Mouse (Mus musculus) limb, embryonic 11.5 days (tissue): Measurements from ENCODE around the gene Sptbn1. TPM values are rescaled to one million over a fixed set of nuclear protein-coding genes. Genes with fewer than 3 reads are reported as not detected.

Experiments used
- ATAC-seq: fragments of 200-750 bp; cut with Nextera tagmentation; 2 replicates; pipeline ENCODE4 v1.8.0; 2017; ENCODE audit warnings: low read depth; ENCODE audit not compliant: insufficient number of reproducible peaks, low FRiP score, low TSS enrichment
- DNase-seq: peaks from one replicate; pipeline ENCODE4 v3.0.0-alpha.2; 2015; ENCODE audit warnings: low spot score
- H3K27ac ChIP-seq: fragments of 300-500 bp; sonication (generic); replicated peaks from 2 replicates; pipeline ENCODE4 v1.5.1; 2014; ENCODE audit warnings: low read depth, mild to moderate bottlenecking, low read length
- H3K27me3 ChIP-seq: fragments of 300-500 bp; sonication (generic); 2 replicates; pipeline ENCODE4 v1.6.1; 2014; ENCODE audit warnings: mild to moderate bottlenecking, low read length, mixed read lengths; ENCODE audit not compliant: control insufficient read depth, insufficient read depth
- H3K36me3 ChIP-seq: fragments of 300-500 bp; sonication (generic); 2 replicates; pipeline ENCODE4 v1.6.1; 2014; ENCODE audit warnings: mild to moderate bottlenecking, low read length, moderate library complexity, mixed read lengths; ENCODE audit not compliant: control insufficient read depth, insufficient read depth
- H3K4me1 ChIP-seq: fragments of 300-500 bp; sonication (generic); 2 replicates; pipeline ENCODE4 v1.6.1; 2014; ENCODE audit warnings: low read length, mixed read lengths; ENCODE audit not compliant: control insufficient read depth, insufficient read depth
- H3K4me2 ChIP-seq: fragments of 300-500 bp; sonication (generic); 2 replicates; pipeline ENCODE4 v1.6.1; 2014; ENCODE audit warnings: low read depth, mild to moderate bottlenecking, moderate library complexity; ENCODE audit not compliant: severe bottlenecking
- H3K4me3 ChIP-seq: fragments of 300-500 bp; sonication (generic); 2 replicates; pipeline ENCODE4 v1.5.1; 2014; ENCODE audit warnings: low read depth, low read length
- H3K9ac ChIP-seq: fragments of 300-500 bp; sonication (generic); 2 replicates; pipeline ENCODE4 v1.6.1; 2014; ENCODE audit warnings: mild to moderate bottlenecking, low read length
- H3K9me3 ChIP-seq: fragments of 300-500 bp; sonication (generic); 2 replicates; pipeline ENCODE4 v1.6.1; 2016; ENCODE audit warnings: low read length; ENCODE audit not compliant: control insufficient read depth
- WGBS: fragments of 180-500 bp; shearing (Covaris S2); extraction: QIAGEN DNeasy Blood & Tissue Kit; methylation state at CpG from one replicate; pipeline ENCODE4 v1.1.7; 2014; 5-methylcytosine and 5-hydroxymethylcytosine counted together
- polyA plus RNA-seq: library from polyadenylated mRNA; unstranded; fragments of >200 nt; fragmentation: Nextera tagmentation; extraction: Ambion mirVana; gene quantifications from 2 replicates; pipeline ENCODE4 v1.2.1, GENCODE M21; 2014

Gene Sptbn1
- polyA plus RNA-seq, 1 experiment from 2014 or later, result 65.4 TPM

DNA sequence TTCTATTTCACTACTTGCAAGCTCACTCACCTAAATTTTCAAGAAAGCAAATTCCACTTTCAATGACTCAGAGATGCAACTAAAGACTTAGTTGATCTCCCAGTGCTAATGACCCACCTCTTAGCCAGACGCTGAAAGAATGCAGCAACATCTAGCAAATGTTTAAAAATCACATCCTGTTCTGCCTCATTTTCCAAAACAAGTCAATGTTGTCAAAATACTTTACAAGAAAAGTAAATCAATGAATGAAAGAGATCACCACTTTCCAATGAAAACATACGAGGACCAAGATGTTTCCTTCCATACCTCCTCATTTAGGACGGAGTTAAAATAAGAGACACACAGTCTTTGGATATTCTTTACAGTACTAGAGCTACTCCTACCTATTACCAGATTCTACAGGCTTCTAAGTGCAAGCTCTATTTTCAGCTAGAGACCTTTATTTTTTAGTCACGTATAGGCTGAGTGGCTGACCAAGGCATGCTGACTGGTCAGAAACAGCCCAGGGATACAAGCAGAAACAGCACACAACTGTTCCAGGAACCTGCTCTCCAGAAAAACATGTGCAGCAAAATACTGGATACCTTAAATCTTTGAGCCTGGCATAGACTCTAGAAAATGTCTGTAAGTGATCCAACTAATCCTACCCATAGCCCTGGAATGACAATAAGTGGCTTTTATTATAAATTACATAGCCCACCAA is 71.5 kb downstream of the Sptbn1 start:
- WGBS, result 62% methylated on average over 4 of the region's 4 CpGs
- H3K4me3 ChIP-seq, result no peak overlapping the region
- H3K36me3 ChIP-seq, result no peaks in the 10 kb centered on the region
- H3K9ac ChIP-seq, result no peak overlapping the region
- no peaks in the 10 kb centered on the region for H3K4me1 ChIP-seq
- DNase-seq (no peak), ATAC-seq (no peak)
- peak overlapping the region; percentile 80; the same call in 1 of the 2 replicates for H3K4me2 ChIP-seq
- no peak overlapping the region for H3K27ac ChIP-seq
- no peaks in the 10 kb centered on the region for H3K9me3 ChIP-seq
- no peaks in the 10 kb centered on the region for H3K27me3 ChIP-seq

DNA sequence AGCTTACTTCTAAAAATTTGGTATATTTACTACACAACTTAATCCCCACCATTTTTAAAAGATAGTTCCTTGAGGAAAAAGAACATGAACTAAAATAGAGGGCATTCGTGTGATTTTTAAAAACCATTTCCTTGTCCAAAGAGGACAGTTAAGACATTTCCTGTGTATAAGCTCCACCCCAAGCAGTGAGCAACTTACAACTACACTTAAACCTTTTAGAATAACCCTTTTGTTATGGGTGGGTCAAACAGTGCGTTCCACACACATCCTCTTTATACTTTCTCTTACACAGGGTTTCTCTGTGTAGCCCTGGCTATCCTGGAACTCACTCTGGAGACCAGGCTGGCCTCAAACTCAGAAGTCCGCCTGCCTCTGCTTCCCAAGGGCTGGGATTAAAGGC is 72.2 kb downstream of the Sptbn1 start:
- Histone ChIP-seq H3K27me3 (no peaks in the 10 kb centered on the region), H3K4me3 (no peak overlapping the region), H3K9ac (no peak overlapping the region), H3K9me3 (no peaks in the 10 kb centered on the region), H3K27ac (no peak overlapping the region), H3K4me2 (no peak overlapping the region), H3K4me1 (no peaks in the 10 kb centered on the region), H3K36me3 (no peaks in the 10 kb centered on the region)
- WGBS, result 80% methylated on average over 3 of the region's 3 CpGs
- ATAC-seq (no peak), DNase-seq (no peak)

- WGBS, result 61% methylated on average over 1 of the region's 1 CpGs
- Histone ChIP-seq H3K9ac (no peak overlapping the region), H3K36me3 (no peaks in the 10 kb centered on the region), H3K9me3 (no peaks in the 10 kb centered on the region), H3K27me3 (no peaks in the 10 kb centered on the region), H3K4me2 (no peak overlapping the region), H3K4me3 (no peak overlapping the region), H3K4me1 (no peaks in the 10 kb centered on the region), H3K27ac (no peak overlapping the region)
- DNase-seq (no peak), ATAC-seq (no peak)
Observed at GRCm38 (mm10) chr11:30194800-30195199, 73.2 kb downstream of the Sptbn1 start.

GRCm38 (mm10) chr11:30190959-30191358 is 77.0 kb downstream of the Sptbn1 start:
- no peaks in the 10 kb centered on the region for H3K36me3 ChIP-seq
- WGBS, result 94% methylated on average over 4 of the region's 4 CpGs
- H3K4me1 ChIP-seq, result no peaks in the 10 kb centered on the region
- no peak overlapping the region for H3K9ac ChIP-seq
- no peak overlapping the region for H3K4me3 ChIP-seq
- ATAC-seq (no peak), DNase-seq (no peak)
- no peak overlapping the region for H3K4me2 ChIP-seq
- H3K27ac ChIP-seq, result no peak overlapping the region
- no peaks in the 10 kb centered on the region for H3K27me3 ChIP-seq
- H3K9me3 ChIP-seq, result no peaks in the 10 kb centered on the region

DNA sequence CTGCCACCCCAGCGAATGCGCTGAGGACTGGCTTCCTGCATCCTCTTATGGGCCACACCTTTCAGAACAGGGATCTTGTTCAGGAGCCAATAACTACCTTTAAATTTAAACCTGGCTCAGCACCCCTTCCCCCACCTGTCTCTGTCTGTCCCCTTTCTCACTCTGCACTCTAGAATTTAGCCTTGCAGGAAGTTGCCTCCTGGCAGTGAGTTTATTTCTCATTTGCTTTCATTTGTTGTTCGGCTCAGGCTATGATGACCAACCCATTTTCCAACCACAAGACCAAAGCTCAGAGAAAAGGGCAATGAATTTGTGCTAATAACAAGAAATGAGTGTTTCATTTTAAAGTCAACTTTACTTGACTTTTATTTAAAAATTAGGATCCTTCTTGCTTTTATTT is 77.9 kb downstream of the Sptbn1 start:
- Histone ChIP-seq H3K9me3 (no peaks in the 10 kb centered on the region), H3K36me3 (no peaks in the 10 kb centered on the region), H3K27ac (no peak overlapping the region), H3K27me3 (no peaks in the 10 kb centered on the region), H3K4me2 (no peak overlapping the region), H3K9ac (no peak overlapping the region), H3K4me1 (no peaks in the 10 kb centered on the region), H3K4me3 (no peak overlapping the region)
- 91% methylated on average over 3 of the region's 3 CpGs for WGBS
- no peak for ATAC-seq
- no peak for DNase-seq

DNA sequence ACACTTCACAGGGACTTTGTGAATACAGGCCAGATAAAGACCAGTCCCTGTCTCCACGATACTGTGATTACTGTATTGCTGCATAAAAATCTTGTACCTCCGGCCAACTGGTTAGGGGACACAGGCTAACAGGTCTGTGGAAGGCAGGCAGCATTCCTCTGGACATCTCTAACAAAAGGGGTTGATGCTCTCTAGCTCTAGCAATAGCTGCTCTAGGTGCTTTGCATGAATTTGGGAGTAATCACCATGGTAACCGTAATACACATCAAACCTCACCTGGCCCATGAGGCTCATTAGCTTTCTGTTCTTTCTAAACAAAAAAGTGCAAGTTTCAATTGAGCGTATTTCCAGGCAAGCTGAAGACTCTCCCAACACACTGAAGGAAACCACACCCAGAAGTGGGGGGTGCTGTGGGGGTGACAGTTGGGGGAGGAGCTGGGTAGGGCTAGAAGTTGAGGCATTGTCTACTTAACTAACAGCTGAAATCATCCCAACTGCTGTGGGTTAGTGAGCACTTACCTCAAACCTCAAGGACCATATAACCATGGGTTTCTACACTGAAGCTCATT is 81.0 kb downstream of the Sptbn1 start:
- no peak overlapping the region for H3K4me2 ChIP-seq
- no peak overlapping the region for H3K4me3 ChIP-seq
- WGBS, result 90% methylated on average over 4 of the region's 4 CpGs
- no peaks in the 10 kb centered on the region for H3K27me3 ChIP-seq
- no peaks in the 10 kb centered on the region for H3K36me3 ChIP-seq
- no peaks in the 10 kb centered on the region for H3K9me3 ChIP-seq
- no peak overlapping the region for H3K9ac ChIP-seq
- no peaks in the 10 kb centered on the region for H3K4me1 ChIP-seq
- H3K27ac ChIP-seq, result no peak overlapping the region
- DNase-seq, result no peak
- no peak for ATAC-seq

GRCm38 (mm10) chr11:30184527-30184926 is 83.4 kb downstream of the Sptbn1 start:
- no peak overlapping the region for H3K9ac ChIP-seq
- H3K27me3 ChIP-seq, result no peaks in the 10 kb centered on the region
- H3K9me3 ChIP-seq, result no peaks in the 10 kb centered on the region
- DNase-seq, result no peak
- H3K4me1 ChIP-seq, result no peaks in the 10 kb centered on the region
- no peak overlapping the region for H3K4me2 ChIP-seq
- no peaks in the 10 kb centered on the region for H3K36me3 ChIP-seq
- no peak overlapping the region for H3K4me3 ChIP-seq
- no peak for ATAC-seq
- WGBS, result 82% methylated on average over 2 of the region's 2 CpGs
- no peak overlapping the region for H3K27ac ChIP-seq

- no peaks in the 10 kb centered on the region for H3K4me1 ChIP-seq
- no peak overlapping the region for H3K4me3 ChIP-seq
- H3K4me2 ChIP-seq, result no peak overlapping the region
- ATAC-seq, result no peak
- no peaks in the 10 kb centered on the region for H3K27me3 ChIP-seq
- 91% methylated on average over 8 of the region's 8 CpGs for WGBS
- no peak overlapping the region for H3K9ac ChIP-seq
- H3K27ac ChIP-seq, result no peak overlapping the region
- H3K9me3 ChIP-seq, result no peaks in the 10 kb centered on the region
- no peak for DNase-seq
- H3K36me3 ChIP-seq, result no peaks in the 10 kb centered on the region
Observed at GRCm38 (mm10) chr11:30182716-30183411, 85.1 kb downstream of the Sptbn1 start.
